Mouse (Mus musculus) megakaryocyte progenitor cell, adult 5-6 weeks (primary cell): ENCODE data around the gene Zfp580. TPM values are rescaled to one million over a fixed set of nuclear protein-coding genes. Genes with fewer than 3 reads are reported as not detected.
"Not testable (repeated sequence)": the region's sequence is repeated elsewhere in the genome, so short reads cannot be mapped to it uniquely, and the experiment has no call there.

Experiments
- ATAC-seq: replicated peaks from 2 replicates; pipeline ENCODE4 v1.8.0; 2016; ENCODE audit warnings: mild to moderate bottlenecking, moderate TSS enrichment, inconsistent platforms; ENCODE audit not compliant: poor library complexity
- total RNA-seq, 2 experiments: library from RNA; stranded (forward) in 1 of 2; stranded (reverse) in 1 of 2; fragments of 157-497, 149-512 nt in 1 of 2; fragments of 200-1000 nt in 1 of 2; gene quantifications; 2 replicates each; pipeline versions ENCODE4 v1.2.3 to v1.2.4; 2015 to 2017

Gene Zfp580
- total RNA-seq, 2 experiments from 2014 or later = 0.67 to 3.0 TPM

DNA sequence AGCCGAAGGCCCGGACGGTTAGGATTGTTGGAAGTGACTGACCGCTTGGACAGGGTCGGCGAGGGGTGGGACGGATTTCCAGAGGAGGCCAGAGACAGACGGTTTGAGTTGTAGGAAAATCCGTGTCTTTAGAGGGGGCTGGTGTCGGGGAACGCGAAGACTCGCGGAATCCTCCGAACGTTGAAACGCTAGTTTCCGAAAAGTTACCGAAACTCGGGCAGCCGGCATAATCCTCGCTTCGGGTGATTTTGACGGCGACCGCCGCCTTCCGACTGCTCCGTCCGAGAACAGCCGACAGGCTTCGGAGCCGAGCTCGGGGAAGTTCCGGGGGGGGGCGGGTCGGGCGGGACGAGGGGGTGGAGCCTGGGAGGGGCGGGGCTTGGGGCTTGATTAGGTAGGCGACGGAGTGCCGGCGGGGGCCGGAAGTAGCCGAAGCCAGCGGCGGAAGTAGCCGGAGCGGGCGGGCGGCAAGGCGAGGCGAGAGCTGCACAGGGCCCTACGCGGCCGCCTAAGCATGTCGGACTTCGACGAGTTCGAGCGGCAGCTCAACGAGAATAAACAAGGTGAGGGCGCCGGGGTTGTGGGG lies 10.5 kb downstream of the Zfp580 start, which contains the start of gene U2af2:
Gene U2af2 (plus strand): TSS at position 370 of the 586 bp plus-strand sequence.
- ATAC-seq = peak; percentile 33

DNA sequence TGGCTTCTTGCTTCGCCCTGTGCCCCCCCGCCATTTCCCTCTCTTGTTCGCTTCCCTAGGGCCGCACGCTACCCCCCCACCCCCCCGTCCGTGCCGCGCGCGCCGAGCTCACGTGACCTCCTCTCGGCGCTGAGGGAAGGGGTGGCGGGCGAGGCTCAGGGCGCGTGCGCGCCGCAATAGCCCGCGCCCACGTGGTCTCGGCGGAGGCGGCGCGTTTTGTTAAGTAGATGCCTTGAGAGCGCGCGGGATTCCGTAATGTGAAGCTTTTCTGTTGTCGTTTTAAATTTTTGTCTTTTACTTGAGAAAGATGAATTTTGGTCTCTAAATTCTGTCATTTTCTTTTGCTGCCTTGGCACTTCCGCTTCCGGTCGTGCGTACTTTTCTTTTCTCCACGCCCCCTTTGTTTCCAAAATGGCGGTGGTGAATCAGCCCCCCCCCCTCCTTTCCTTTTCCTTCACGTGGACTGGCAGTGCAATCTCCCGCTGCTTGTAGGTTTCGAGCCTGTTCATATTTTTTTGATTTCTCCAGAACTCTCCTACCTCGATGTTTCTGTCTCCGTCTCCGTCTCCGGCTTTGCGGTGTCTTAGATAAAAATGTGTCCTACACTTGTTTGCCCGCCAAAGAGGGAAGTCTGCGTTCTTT lies 11.1 kb downstream of the Zfp580 start:
- peak; percentile 15; the same call in 1 of the 2 replicates for ATAC-seq

DNA sequence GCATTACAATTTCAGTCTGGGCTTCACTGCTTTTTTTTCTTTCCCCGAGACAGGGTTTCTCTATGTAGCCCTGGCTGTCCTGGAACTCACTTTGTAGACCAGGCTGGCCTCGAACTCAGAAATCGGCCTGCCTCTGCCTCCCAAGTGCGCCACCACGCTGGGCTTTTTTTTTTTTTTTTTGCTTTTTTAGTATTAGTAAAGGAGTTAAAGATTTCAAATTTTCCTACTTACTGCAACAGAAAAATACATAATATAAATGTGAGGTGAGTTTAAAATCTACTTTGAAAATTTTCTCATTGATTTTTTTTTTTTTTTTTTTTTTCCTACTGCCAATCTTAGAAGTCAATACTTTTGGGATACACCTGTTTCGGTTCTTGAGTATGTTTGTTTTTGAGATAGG lies 13.5 kb downstream of the Zfp580 start:
- ATAC-seq = no peak

DNA sequence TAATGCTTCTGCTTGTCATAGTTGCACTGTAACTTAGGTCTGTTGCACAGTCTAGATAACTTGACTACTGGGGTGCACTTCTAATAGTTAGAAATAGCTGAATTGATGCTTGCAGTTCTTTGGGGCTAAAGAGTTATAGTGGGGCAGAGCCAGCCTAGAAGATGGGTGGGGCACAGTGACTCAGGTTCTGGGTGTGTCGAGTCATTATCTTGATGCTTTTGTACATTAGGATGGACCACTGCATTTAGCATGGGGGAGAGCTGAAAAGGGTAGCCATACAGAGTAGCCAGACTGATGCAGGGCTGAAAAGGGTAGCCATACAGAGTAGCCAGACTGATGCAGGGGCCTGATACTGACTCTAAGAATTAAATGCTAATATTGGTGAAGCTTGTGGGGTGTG lies 22.2 kb downstream of the Zfp580 start:
- peak; percentile 59 for ATAC-seq

DNA sequence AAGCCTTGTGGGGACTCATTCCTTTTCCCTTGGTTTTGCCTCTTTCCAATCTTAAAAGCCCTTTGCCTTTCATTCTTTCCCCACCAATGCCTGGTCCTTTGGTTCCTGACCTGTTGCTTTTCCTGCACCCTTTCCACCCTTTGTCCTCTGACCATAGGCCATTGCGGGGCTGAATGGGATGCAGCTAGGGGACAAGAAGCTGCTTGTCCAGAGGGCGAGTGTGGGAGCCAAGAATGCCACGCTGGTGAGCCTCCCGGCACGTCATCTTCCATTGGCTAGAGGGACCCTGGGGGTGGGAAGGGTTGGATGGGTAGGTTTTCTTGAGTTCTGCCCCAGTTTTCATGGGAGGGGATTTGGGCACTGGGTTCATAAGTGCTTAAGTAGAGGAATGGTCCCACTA lies 23.6 kb downstream of the Zfp580 start:
- ATAC-seq = no peak

DNA sequence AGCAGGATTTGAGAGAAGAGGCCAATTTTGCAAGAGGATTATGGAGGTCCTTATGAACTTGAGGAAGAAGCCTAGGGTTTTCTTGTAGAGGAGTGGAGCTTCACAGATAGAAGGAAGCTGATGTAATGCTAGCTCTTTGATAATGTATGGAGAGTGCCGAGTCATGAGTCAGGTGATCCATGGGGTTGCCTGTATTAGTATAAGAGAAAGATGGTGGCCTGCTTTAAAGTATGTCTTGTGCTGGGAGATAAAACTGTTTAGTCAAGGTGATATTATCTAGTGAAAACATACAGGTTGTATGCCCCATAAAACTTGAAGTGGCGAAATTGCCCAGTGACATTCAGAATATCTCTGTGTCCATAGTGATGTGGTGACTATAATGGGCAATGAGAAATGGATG lies 25.6 kb downstream of the Zfp580 start:
- ATAC-seq = no peak

DNA sequence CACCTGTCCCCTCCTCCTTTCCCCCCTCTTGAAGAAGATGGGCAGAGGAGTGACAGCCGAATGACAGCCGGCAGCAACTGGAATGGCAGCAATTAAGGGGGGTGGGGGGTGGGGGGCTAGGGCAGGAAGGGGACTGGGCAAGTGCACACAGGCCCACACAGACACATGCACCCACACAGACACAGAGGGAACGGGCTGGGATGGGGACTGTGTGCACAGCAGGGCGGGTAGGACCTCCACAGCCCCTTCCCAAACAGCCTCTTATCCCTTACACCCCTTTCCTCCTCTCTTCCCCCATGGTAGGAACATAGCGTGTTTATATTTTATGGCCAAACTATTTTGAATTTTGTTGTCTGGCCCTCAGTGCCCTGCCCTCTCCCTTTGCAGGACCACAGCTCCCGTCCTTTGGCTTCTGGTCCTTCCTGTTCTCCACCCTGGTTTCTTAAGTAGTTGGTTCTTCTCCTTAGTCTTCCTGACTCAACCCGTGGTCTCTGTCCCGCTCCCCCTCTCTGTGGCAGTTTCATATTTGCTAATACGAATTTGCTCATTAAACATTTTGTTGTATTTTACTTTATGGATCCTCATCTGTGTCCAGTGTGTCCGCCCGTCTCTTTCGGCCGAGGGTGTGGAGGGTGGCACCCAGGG lies 28.1 kb downstream of the Zfp580 start:
- ATAC-seq = not testable (repeated sequence)

DNA sequence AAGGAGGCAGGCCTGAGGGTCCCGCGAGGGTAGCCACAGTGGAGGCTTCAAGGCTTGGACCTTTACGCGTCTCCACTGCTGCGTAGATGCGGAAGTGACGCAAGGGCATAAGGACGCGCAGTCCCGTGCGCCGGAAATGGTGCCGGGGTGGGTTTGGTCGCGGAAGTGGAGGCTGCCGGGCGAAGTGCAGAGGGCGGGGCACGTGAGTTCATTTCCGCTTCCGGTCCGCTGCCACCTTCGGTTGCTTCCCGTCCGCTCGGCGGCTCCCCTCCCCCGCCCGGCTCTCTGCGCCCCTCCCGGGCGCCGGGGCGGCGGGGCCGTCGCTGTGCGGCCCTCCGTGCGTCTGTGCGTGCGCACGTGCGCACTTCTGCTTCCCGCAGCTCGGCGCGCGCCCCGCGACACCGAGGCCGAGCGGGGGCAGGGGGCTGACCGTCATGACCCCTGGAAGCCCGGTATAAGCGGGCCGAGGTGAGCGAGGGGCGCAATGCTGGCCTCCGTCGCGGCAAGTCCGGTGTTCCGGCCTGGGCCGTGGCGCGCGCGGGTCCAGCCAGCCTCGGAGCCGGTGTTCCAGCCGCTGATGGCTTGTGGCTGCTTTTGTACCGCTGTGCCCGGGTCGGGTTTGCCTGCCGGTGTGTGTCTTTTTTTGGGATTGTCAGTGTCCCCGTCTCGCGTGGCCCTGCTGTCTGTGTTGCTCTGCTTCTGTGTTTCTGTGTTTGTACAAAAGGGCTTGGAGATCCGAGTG lies 28.8 kb downstream of the Zfp580 start, which contains the start of gene Epn1:
Gene Epn1 (plus strand): TSS at position 226 of the 742 bp plus-strand sequence.
- peak; percentile 86 for ATAC-seq

DNA sequence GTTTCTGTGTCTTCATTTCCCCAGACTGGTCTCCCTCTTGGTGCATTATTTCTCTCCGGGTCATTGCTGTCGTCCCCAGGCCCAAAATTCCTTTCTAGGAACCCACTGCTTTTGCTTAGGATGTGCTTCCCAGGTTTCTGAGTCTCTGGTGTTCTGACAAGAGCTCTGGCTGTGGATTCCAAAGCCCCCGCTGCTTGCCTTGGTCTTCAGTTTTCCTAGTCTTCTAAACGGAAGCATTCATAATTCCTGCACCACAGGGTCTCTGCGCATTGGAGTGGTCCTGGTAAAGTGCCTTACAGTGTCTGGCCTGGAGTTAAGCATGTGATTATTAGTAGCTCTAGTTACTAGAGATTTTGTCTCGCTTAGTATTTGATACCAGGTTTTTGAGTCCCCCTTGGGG lies 29.5 kb downstream of the Zfp580 start:
- ATAC-seq = no peak

DNA sequence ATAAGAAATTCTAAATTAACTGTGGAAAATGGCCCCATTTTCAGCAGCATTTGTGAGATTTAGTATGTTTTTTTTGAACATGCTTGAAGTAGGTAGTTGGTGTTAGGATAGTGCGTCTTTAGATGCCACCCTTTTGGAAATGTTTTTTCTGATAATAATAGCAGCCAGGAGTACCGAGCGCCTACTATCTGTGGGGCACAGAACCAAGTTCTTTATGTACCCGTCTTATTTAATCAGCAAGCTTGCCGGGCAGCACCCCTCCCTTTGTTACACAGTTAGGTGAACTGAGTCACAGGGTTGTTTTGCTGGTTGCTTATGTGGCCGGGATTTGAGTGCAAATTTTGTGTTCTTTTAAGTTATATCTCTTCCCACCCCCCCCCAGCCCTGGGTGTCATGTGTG lies 29.9 kb downstream of the Zfp580 start:
- ATAC-seq = peak; percentile 38

DNA sequence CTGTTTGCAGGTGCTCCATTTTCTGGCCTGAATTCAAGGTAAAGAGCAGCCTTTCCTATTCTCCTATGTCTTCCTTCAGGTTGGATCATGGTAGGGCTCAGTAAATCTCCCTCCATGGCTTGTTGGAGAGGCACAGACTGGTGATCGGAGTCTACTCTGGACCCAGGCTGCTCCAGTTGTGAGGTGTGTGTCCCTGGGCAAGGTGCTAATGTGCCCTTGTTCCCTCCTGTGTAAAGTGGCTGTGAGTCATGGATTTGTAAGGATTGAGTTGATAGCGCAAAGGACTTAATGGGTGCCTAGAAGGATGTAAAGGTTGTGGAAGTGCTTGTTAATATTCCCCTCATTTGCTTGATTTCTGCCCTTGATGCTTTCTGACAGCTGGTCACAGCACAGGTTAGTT lies 30.6 kb downstream of the Zfp580 start:
- no peak for ATAC-seq

DNA sequence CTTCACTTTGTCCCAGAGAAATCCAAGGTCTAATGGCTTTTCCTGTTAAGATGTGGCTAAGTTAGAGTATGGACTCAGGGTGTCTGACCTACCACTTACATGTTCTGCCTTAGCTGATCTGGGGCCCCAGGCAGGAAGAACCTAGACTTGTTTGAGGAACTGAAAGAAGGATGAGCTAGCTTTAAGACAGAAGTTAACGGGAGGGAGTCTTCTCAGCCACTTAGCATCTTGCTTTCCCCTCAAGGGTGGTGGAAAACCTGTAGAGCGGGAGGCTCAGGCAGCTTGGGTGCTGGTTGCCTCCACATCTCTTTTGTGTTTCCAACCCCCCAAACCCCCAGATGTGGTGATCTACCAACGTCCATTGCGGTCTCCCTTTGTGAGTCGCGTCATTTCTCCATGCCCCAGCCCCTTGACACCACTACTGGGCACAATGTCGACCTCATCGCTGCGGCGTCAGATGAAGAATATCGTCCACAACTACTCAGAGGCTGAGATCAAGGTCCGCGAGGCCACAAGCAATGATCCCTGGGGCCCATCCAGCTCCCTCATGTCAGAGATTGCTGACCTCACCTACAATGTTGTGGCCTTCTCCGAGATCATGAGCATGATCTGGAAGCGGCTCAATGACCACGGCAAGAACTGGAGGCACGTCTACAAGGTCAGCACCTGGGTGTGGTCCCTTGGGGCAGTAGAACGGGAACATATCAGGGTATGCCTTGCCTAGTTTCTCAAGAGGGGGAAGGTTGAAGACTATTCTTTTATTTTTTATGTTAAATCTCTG lies 32.2 kb downstream of the Zfp580 start:
- ATAC-seq = peak; percentile 16

DNA sequence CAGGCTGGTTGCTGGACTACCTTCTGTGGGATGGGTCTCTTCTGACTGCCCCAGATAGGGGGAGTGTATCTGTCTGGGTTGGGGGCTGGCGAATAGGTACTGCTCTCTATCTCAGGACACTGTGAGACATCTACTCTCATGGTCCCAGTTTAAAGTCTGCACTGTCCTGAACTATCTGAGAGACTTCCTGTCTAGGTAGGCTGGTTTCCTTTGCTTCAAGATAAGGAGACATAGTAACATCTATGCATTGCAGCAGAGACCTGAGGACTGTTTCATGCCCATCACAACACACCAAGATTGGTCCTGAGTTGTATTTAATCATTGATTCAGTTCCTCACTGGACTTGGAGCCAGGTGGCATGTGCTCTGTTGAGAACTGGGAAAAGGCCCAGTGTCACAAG lies 34.2 kb downstream of the Zfp580 start:
- ATAC-seq = 0 out of 2 replicates have a peak, but pooled peaks have one; percentile 6

DNA sequence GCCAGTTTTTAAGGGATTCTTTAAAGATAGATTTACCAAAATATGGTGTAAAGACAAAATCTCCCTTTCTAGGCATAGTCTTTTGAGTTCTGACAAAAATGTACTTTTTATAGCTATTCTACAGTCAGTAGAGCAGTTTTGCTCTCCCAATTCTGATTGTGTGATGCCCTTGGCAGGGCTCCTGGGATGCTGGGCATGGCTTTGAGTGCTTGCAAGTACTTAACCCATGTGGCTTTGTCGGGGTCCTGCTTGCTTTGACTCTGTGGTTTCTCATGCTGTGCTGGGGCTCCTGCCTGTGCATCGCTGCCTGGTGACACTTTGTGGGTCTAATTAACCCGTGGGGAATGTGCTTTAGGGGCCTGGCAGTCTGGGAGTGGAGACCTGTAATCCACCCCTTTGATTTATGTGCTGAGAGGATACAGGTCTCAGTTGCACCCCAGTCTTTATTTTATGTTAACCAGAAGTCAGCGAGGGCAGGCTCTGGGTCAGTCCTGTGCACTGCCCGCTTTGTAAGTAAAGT lies 35.6 kb downstream of the Zfp580 start:
- ATAC-seq = no peak

DNA sequence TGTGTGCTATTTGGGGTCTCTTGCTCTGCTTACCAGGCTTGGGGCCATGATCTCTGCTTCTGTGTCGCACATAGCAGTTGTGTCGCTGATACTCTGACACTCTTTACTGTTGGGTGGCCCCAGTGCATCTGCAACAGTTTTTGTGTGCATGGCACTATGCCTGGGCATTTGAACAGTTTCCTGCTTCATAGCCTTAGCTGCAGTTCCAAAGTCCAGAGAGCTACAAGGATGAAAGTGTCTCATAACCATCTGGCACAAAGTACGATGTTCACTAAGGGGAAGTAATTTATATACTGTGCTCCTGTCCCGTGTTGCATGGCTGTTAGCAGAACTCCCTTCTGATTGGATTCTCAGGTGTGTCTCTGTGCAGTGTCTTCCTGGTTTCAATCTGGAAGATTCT lies 36.5 kb downstream of the Zfp580 start:
- ATAC-seq = no peak

DNA sequence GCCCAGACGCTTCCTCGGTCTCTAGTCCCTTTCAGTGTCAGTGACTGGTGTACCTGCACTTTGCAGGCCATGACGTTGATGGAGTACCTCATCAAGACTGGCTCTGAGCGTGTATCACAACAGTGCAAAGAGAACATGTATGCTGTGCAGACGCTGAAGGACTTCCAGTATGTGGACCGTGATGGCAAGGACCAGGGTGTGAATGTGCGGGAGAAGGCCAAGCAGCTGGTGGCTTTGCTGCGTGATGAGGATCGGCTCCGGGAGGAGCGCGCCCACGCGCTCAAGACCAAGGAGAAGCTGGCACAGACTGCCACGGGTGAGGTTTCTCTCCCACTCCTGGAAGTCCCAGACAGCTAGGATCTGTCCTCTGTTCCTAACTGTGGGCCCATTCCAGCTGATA lies 38.5 kb downstream of the Zfp580 start:
- no peak for ATAC-seq

DNA sequence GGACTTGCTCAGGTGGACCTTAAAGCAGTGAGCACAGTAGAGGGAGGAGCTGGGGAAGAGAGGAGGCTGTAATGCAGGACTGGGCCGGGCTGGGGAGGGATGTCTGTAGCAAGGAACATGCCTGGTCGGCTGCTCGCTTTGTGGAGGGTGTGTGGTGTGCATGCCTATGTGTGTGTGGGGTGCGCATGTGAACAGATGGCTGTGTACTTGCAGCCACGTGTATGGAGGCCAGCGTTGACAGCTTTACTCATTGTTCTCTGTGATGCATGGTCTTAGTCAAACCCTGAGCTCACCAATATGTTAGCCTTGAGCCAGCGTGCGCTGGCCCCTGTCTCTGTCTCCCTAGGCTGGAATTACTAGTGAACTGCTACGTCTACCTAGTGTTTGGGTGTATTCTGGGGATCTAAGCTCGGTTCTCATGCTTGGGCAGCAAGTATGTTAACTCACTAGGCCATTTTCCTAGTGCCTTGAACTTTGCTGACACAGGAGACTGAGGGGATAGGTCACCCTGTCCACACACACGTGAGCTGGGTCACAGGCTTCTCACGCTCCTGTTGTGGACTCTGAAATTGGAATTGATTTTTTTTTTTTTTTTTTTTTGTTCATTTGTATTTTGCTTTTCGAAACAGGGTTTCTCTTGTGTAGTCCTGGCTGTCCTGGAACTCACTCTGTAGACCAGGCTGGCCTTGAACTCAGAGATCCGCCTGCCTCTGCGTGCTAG lies 39.8 kb downstream of the Zfp580 start:
- ATAC-seq = no peak

DNA sequence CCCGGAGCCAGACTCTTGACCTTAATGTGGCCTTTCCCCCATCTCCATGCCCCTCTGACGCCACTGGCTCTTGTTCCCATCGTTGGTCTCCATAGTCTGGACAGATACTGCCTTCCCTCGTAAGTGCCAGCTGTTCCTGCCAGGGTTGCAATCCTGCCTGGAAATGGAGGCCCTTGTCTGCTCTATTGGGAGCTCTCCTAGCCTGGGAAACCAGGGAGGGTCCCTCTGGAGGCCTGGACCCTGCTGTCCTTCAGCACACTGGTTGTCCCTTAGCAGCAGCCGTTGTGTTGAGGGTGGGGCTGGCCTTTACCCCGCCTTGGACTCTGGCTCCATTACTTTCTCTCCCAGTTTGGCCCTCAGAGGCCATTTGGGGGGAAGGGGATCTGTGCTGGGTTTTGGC lies 41.0 kb downstream of the Zfp580 start:
- ATAC-seq = no peak

DNA sequence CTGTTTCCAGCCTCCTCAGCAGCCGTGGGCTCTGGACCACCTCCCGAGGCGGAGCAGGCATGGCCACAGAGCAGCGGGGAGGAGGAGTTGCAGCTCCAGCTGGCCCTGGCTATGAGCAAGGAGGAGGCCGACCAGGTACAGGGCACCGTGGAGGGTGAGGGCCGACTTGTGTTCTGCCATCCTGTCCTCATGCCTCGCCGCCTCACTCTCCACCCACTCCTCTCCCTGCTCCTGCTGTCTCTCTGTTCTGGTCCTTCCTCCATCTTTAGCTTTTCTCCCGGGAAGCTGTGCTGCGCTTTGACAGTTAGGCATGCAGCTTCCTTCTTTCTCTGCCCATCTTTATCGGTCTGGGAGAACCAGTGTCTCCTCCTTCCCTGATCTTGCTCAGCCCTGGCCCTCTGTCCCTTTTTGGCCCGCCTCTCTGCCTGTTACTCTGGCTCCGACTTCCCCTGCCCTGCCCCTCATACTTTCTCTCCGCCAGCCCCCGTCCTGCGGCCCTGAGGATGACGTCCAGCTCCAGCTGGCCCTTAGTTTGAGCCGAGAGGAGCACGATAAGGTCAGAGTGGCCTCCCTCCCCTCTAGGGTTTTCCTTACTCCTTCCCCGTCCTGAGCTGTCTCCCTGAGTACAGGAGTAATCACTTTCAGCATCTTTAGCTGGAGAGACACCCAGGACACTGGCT lies 41.6 kb downstream of the Zfp580 start:
- ATAC-seq = no peak
